Mouse (Mus musculus) stomach, postnatal 0 days (tissue): ENCODE measurements around the gene Rab6a.

ENCODE experiments used
- CTCF ChIP-seq: IDR thresholded peaks from 2 replicates; pipeline ENCODE4 v1.5.1; 2016; ENCODE audit warnings: antibody characterized with exemption, low read depth, mild to moderate bottlenecking, moderate library complexity
- EP300 ChIP-seq: optimal IDR thresholded peaks from 2 replicates; pipeline ENCODE3; 2016; ENCODE audit warnings: antibody characterized with exemption

- TF ChIP-seq CTCF (no peak), EP300 (no peak)
Observed at GRCm38 (mm10) chr7:100662231-100662630, 55.0 kb downstream of the Rab6a start, which contains the start of gene Plekhb1.
